Mouse (Mus musculus) CH12.LX (cell line): ENCODE data around the gene Cage1. TPM values are rescaled to one million over a fixed set of nuclear protein-coding genes. Genes with fewer than 3 reads are reported as not detected.

Experiments used
- DNase-seq: peaks from one replicate; pipeline ENCODE4 v3.0.0-alpha.2; 2013; ENCODE audit errors: extremely low read depth
- H3K27ac ChIP-seq: 2 replicates; pipeline ENCODE4 v1.5.1; 2012; ENCODE audit warnings: low read depth, mild to moderate bottlenecking, control low read depth, moderate library complexity; ENCODE audit not compliant: insufficient read depth
- H3K27me3 ChIP-seq: replicated peaks from 2 replicates; pipeline ENCODE3; 2012; ENCODE audit warnings: inconsistent platforms
- H3K36me3 ChIP-seq, 2 experiments: replicated peaks in 1 of 2; 2 replicates each; pipeline versions ENCODE3 to v1.6.1; 2012; ENCODE audit warnings: inconsistent platforms in 1 of 2, low read length in 1 of 2, mild to moderate bottlenecking in 1 of 2, mixed read lengths in 1 of 2, moderate library complexity in 1 of 2; ENCODE audit not compliant: control insufficient read depth in 1 of 2, insufficient read depth in 1 of 2
- H3K4me1 ChIP-seq, 2 experiments: 2 replicates each; pipeline ENCODE4 v1.6.1; 2012; ENCODE audit warnings: inconsistent platforms in 1 of 2, moderate library complexity in 1 of 2; ENCODE audit not compliant: insufficient read depth in 2 of 2, control insufficient read depth in 1 of 2
- H3K4me2 ChIP-seq: 2 replicates; pipeline ENCODE4 v1.6.1; 2012; ENCODE audit warnings: low read depth, mild to moderate bottlenecking, control low read depth; ENCODE audit not compliant: poor library complexity, insufficient read depth, severe bottlenecking
- H3K4me3 ChIP-seq, 3 experiments: fragments of 150-350 bp in 1 of 3; sonication (generic) in 1 of 3; replicated peaks in 1 of 3; 2 replicates each; pipeline versions ENCODE3 to v1.5.1; 2011 to 2012; ENCODE audit warnings: low read depth in 2 of 3, low read length in 2 of 3, mild to moderate bottlenecking in 2 of 3, moderate library complexity in 2 of 3, control low read depth in 1 of 3, improper control_type of control experiment in 1 of 3, inconsistent platforms in 1 of 3, mixed read lengths in 1 of 3; ENCODE audit not compliant: poor library complexity in 1 of 3
- H3K79me2 ChIP-seq: replicated peaks from 2 replicates; pipeline ENCODE4 v1.6.1; 2012; ENCODE audit warnings: mild to moderate bottlenecking, moderate library complexity; ENCODE audit not compliant: control insufficient read depth, poor library complexity, insufficient read depth, severe bottlenecking; ENCODE audit errors: extremely low read depth
- H3K9ac ChIP-seq: 2 replicates; pipeline ENCODE4 v1.6.1; 2012; ENCODE audit warnings: low read depth, mild to moderate bottlenecking, control low read depth, moderate library complexity; ENCODE audit not compliant: insufficient read depth
- H3K9me3 ChIP-seq: replicated peaks from 2 replicates; pipeline ENCODE3; 2012; ENCODE audit warnings: low read length, inconsistent platforms, mixed read lengths
- BHLHE40 ChIP-seq: IDR thresholded peaks from 2 replicates; pipeline ENCODE4 v1.6.1; 2011; ENCODE audit warnings: mild to moderate bottlenecking, low read depth, low read length, improper control_type of control experiment
- E2F4 ChIP-seq: IDR thresholded peaks from 2 replicates; pipeline ENCODE4 v1.6.1; 2011; ENCODE audit warnings: low read depth, low read length, improper control_type of control experiment; ENCODE audit not compliant: insufficient replicate concordance
- ELF1 ChIP-seq: IDR thresholded peaks from 2 replicates; pipeline ENCODE4 v1.6.1; 2014; ENCODE audit warnings: low read depth, mild to moderate bottlenecking, inconsistent platforms, low read length, improper control_type of control experiment
- ETS1 ChIP-seq: conservative IDR thresholded peaks from 2 replicates; pipeline ENCODE4 v1.6.1; 2012; ENCODE audit warnings: low read depth, mild to moderate bottlenecking, inconsistent platforms, low read length, improper control_type of control experiment, moderate library complexity
- GABPA ChIP-seq: IDR thresholded peaks from 2 replicates; pipeline ENCODE4 v1.6.1; 2012; ENCODE audit warnings: low read depth, low read length, improper control_type of control experiment, inconsistent platforms; ENCODE audit not compliant: insufficient replicate concordance
- HCFC1 ChIP-seq: IDR thresholded peaks from 2 replicates; pipeline ENCODE4 v1.6.1; 2012; ENCODE audit warnings: low read depth, mild to moderate bottlenecking, inconsistent platforms, low read length, improper control_type of control experiment
- IRF4 ChIP-seq: IDR thresholded peaks from 2 replicates; pipeline ENCODE4 v1.6.1; 2014; ENCODE audit warnings: low read depth, mild to moderate bottlenecking, inconsistent platforms, low read length, improper control_type of control experiment
- MAX ChIP-seq: IDR thresholded peaks from 2 replicates; pipeline ENCODE4 v1.6.1; 2011; ENCODE audit warnings: low read length, improper control_type of control experiment
- MAZ ChIP-seq: IDR thresholded peaks from 2 replicates; pipeline ENCODE4 v1.6.1; 2012; ENCODE audit warnings: low read depth, mild to moderate bottlenecking, inconsistent platforms, low read length, improper control_type of control experiment, moderate library complexity
- MEF2A ChIP-seq: IDR thresholded peaks from 2 replicates; pipeline ENCODE4 v1.6.1; 2014; ENCODE audit warnings: low read depth, mild to moderate bottlenecking, inconsistent platforms, low read length, improper control_type of control experiment, borderline replicate concordance
- MXI1 ChIP-seq: IDR thresholded peaks from 2 replicates; pipeline ENCODE4 v1.6.1; 2011; ENCODE audit warnings: mild to moderate bottlenecking, low read depth, low read length, improper control_type of control experiment
- MYC ChIP-seq: IDR thresholded peaks from 2 replicates; pipeline ENCODE4 v1.6.1; 2011; ENCODE audit warnings: low read depth, mild to moderate bottlenecking, improper control_type of control experiment, low read length
- NELFE ChIP-seq: IDR thresholded peaks from 2 replicates; pipeline ENCODE4 v1.6.1; 2011; ENCODE audit warnings: low read depth, low read length, improper control_type of control experiment
- NRF1 ChIP-seq: IDR thresholded peaks from 2 replicates; pipeline ENCODE4 v1.6.1; 2014; ENCODE audit warnings: low read depth, mild to moderate bottlenecking, inconsistent platforms, low read length, improper control_type of control experiment, moderate library complexity
- PAX5 ChIP-seq: IDR thresholded peaks from 2 replicates; pipeline ENCODE4 v1.6.1; 2012; ENCODE audit warnings: low read length, inconsistent platforms, mixed read lengths
- POLR2A ChIP-seq: IDR thresholded peaks from 2 replicates; pipeline ENCODE4 v1.6.1; 2011; ENCODE audit warnings: low read depth, mild to moderate bottlenecking, improper control_type of control experiment, low read length
- POLR2AphosphoS2 ChIP-seq: IDR thresholded peaks from 2 replicates; pipeline ENCODE4 v1.6.1; 2011; ENCODE audit warnings: low read depth, low read length, improper control_type of control experiment
- RAD21 ChIP-seq: IDR thresholded peaks from 2 replicates; pipeline ENCODE4 v1.6.1; 2011; ENCODE audit warnings: low read depth, mild to moderate bottlenecking, low read length, improper control_type of control experiment, moderate library complexity
- RCOR1 ChIP-seq: conservative IDR thresholded peaks from 2 replicates; pipeline ENCODE4 v1.6.1; 2012; ENCODE audit warnings: low read depth, mild to moderate bottlenecking, inconsistent platforms, low read length, improper control_type of control experiment
- SIN3A ChIP-seq: IDR thresholded peaks from 2 replicates; pipeline ENCODE4 v1.6.1; 2012; ENCODE audit warnings: low read length, improper control_type of control experiment, inconsistent platforms
- SMC3 ChIP-seq: IDR thresholded peaks from 2 replicates; pipeline ENCODE4 v1.6.1; 2011; ENCODE audit warnings: low read depth, low read length, improper control_type of control experiment
- TCF12 ChIP-seq: IDR thresholded peaks from 2 replicates; pipeline ENCODE4 v1.6.1; 2014; ENCODE audit warnings: low read depth, mild to moderate bottlenecking, inconsistent platforms, low read length, improper control_type of control experiment
- UBTF ChIP-seq: IDR thresholded peaks from 2 replicates; pipeline ENCODE4 v1.6.1; 2012; ENCODE audit warnings: low read depth, mild to moderate bottlenecking, inconsistent platforms, low read length, improper control_type of control experiment, moderate library complexity
- USF1 ChIP-seq: IDR thresholded peaks from 2 replicates; pipeline ENCODE4 v1.6.1; 2014; ENCODE audit warnings: low read depth, mild to moderate bottlenecking, inconsistent platforms, low read length, improper control_type of control experiment
- USF2 ChIP-seq: conservative IDR thresholded peaks from 2 replicates; pipeline ENCODE4 v1.6.1; 2011; ENCODE audit warnings: low read depth, low read length, improper control_type of control experiment
- ZKSCAN1 ChIP-seq: IDR thresholded peaks from 2 replicates; pipeline ENCODE4 v1.6.1; 2012; ENCODE audit warnings: low read depth, inconsistent platforms, low read length, improper control_type of control experiment, borderline replicate concordance
- ZNF384 ChIP-seq: IDR thresholded peaks from 2 replicates; pipeline ENCODE4 v1.6.1; 2012; ENCODE audit warnings: low read depth, low read length, improper control_type of control experiment, inconsistent platforms
- dilution Hi-C: fragments of 300-500 bp; cut with MboI; formaldehyde crosslinking; loops from 2 replicates; pipeline ENCODE4 v1.14.3; 2020; ENCODE audit warnings: low sequenced_read_pairs; ENCODE audit not compliant: extremely low pct_unique_long_range_greater_than_20kb, extremely low pct_ligation_motif_present
- in situ Hi-C: fragments of 300-500 bp; cut with MboI; formaldehyde crosslinking; loops from 3 replicates; pipeline ENCODE4 v1.14.3; 2019; ENCODE audit warnings: low sequenced_read_pairs, low pct_ligation_motif_present, low pct_unique_long_range_greater_than_20kb, mixed read lengths
- polyA plus RNA-seq: library from polyadenylated mRNA; unstranded; fragments of >175 nt; gene quantifications from 2 replicates; pipeline ENCODE4 v1.2.1, GENCODE M21; 2012; ENCODE audit warnings: low read depth; ENCODE audit not compliant: insufficient read length
- total RNA-seq, 2 experiments: library from RNA; depleted of rRNA; stranded (reverse); fragments of 300-350 nt in 1 of 2; fragments of >200 nt in 1 of 2; gene quantifications; 2 replicates each; pipeline ENCODE4 v1.2.3; 2012 to 2014

Cage1 gene
- total and polyA plus RNA-seq, 3 experiments, result 1.2 to 1.4 (median 1.3) TPM

DNA sequence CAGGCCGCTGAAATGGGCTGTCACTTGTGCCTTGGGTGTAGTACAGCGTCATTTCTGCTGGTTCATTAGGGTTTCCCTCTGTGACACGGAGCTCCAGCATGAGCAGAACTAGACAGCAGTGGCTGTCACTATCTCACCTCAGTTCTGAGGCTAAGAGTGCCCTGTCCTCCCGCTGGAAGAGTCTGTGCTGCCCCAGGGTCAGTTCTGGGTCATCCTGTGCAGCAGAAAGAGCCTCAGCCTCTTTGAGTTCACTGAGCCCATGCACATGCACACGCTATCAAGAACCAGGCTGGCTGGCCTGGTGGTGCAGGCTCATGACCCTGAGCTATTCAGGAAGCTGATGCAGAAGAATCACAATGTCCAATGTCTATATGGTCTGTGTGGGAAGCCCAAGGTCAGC lies 37.5 kb upstream of the Cage1 start:
- Histone ChIP-seq H3K9me3 (no peaks in the 10 kb centered on the region), H3K4me1 (peaks cover 7 to 30% of the 10 kb centered on the region in 2 experiments), H3K36me3 (peaks cover 0 to 24% of the 10 kb centered on the region in 2 experiments), H3K9ac (no peak overlapping the region), H3K4me3 (no peak overlapping the region), H3K27ac (no peak overlapping the region), H3K27me3 (no peaks in the 10 kb centered on the region), H3K79me2 (no peaks in the 10 kb centered on the region), H3K4me2 (no peak overlapping the region)
- DNase-seq, result no peak
- dilution Hi-C loops, result no loop called here
- TF ChIP-seq ETS1, result no peak
- TF ChIP-seq USF2, result no peak
- no peak for TF ChIP-seq IRF4
- TF ChIP-seq RAD21, result no peak
- no peak for TF ChIP-seq ZNF384
- no peak for TF ChIP-seq ZKSCAN1
- TF ChIP-seq MAZ, result no peak
- TF ChIP-seq POLR2A, result no peak
- TF ChIP-seq USF1, result no peak
- TF ChIP-seq E2F4, result no peak
- no peak for TF ChIP-seq RCOR1
- no peak for TF ChIP-seq ELF1
- TF ChIP-seq NELFE, result no peak
- no peak for TF ChIP-seq MYC
- TF ChIP-seq HCFC1, result no peak
- TF ChIP-seq TCF12, result no peak
- TF ChIP-seq SMC3, result no peak
- TF ChIP-seq NRF1, result no peak
- TF ChIP-seq POLR2AphosphoS2, result no peak
- in situ Hi-C loops, result loop anchor here (25.0 kb wide), 1 partner anchor 513 kb away; no protein-coding TSS in a partner anchor

DNA sequence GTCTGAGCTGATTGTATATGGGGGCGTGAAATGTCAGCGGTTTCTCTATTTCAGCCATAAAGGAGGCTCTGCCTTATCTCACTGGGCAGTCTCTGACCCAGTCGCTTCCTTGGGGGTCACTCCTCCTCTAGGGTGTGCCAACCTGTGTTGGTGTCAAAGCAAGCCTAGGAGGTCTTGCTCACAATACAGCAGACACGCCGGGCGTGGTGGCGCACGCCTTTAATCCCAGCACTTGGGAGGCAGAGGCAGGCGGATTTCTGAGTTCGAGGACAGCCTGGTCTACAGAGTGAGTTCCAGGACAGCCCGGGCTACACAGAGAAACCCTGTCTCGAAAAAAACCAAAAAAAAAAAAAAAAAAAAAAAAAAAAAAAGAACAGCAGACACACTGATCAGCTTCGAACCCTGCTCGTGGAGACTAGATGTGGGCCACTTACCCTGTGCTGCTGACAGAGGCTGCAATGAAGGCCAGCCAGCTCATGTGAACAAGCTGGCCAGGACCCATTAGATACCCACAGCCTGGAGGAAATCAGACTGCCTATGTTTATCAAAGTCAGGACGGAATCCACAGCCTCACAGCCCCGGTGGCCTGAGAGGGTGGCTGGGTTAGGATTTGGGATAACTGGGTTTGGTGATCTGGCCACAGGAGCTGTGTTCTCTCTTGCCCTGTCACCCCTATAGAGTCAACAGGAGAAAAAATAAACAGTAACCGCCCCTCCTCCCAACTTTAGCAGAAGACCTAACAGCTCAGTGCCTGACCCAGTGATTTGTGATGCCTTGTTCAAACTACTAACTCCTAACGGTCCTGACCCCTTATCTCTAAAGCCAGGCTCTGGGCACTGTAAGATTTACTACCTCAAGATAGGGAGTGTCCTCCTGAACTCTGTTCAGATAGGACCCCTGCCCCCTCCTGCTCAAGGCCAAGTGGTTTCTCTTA lies 36.8 kb upstream of the Cage1 start:
- Histone ChIP-seq H3K9me3 (no peaks in the 10 kb centered on the region), H3K27me3 (no peaks in the 10 kb centered on the region), H3K36me3 (peaks cover 0 to 27% of the 10 kb centered on the region in 2 experiments), H3K79me2 (no peaks in the 10 kb centered on the region), H3K27ac (no peak overlapping the region), H3K4me3 (no peak overlapping the region), H3K9ac (no peak overlapping the region), H3K4me2 (no peak overlapping the region), H3K4me1 (peaks cover 3 to 24% of the 10 kb centered on the region in 2 experiments)
- no peak for DNase-seq
- dilution Hi-C loops, result no loop called here
- in situ Hi-C loops, result loop anchor here (25.0 kb wide), 1 partner anchor 514 kb away; no protein-coding TSS in a partner anchor
- TF ChIP-seq GABPA, result no peak
- no peak for TF ChIP-seq RAD21
- TF ChIP-seq MXI1, result no peak
- TF ChIP-seq PAX5, result no peak
- no peak for TF ChIP-seq MAX
- no peak for TF ChIP-seq RCOR1
- TF ChIP-seq SIN3A, result no peak
- TF ChIP-seq MEF2A, result no peak
- no peak for TF ChIP-seq BHLHE40
- TF ChIP-seq USF1, result no peak
- no peak for TF ChIP-seq MYC
- TF ChIP-seq ELF1, result no peak
- TF ChIP-seq POLR2AphosphoS2, result no peak
- TF ChIP-seq ZNF384, result no peak
- TF ChIP-seq UBTF, result no peak
- no peak for TF ChIP-seq IRF4
- no peak for TF ChIP-seq TCF12
- no peak for TF ChIP-seq NRF1
- no peak for TF ChIP-seq USF2
- TF ChIP-seq POLR2A, result no peak
